Mouse (Mus musculus) ovary, postnatal 14 days (tissue): ENCODE results near the gene Dusp14.

Source experiments
- DNase-seq: peaks from one replicate; pipeline ENCODE4 v3.0.0; 2022; ENCODE audit warnings: low spot score

Gene Dusp14

GRCm38 (mm10) chr11:84069034-84069370 is at the start of gene Dusp14:
Gene Dusp14, minus strand, starts transcription at chr11:84069261.
- no peak for DNase-seq

GRCm38 (mm10) chr11:84117431-84117830 is 48.4 kb upstream of the Dusp14 start:
- DNase-seq, result no peak

- DNase-seq, result no peak
Measured at GRCm38 (mm10) chr11:84116221-84116620, 47.2 kb upstream of the Dusp14 start.

- DNase-seq, result no peak
Measured at GRCm38 (mm10) chr11:84115646-84116045, 46.6 kb upstream of the Dusp14 start.

- DNase-seq, result no peak
Measured at GRCm38 (mm10) chr11:84113623-84114022, 44.6 kb upstream of the Dusp14 start.

- no peak for DNase-seq
Measured at GRCm38 (mm10) chr11:84107137-84107536, 38.1 kb upstream of the Dusp14 start.

GRCm38 (mm10) chr11:84104036-84104435 is 35.0 kb upstream of the Dusp14 start:
- DNase-seq, result no peak

GRCm38 (mm10) chr11:84101182-84101581 is 32.1 kb upstream of the Dusp14 start:
- DNase-seq, result no peak

- no peak for DNase-seq
Measured at GRCm38 (mm10) chr11:84097251-84097998, 28.4 kb upstream of the Dusp14 start.

GRCm38 (mm10) chr11:84095084-84095483 is 26.0 kb upstream of the Dusp14 start:
- no peak for DNase-seq

- DNase-seq, result no peak
Measured at GRCm38 (mm10) chr11:84090572-84090971, 21.5 kb upstream of the Dusp14 start.

- DNase-seq, result no peak
Measured at GRCm38 (mm10) chr11:84081901-84082300, 12.8 kb upstream of the Dusp14 start.

- no peak for DNase-seq
Measured at GRCm38 (mm10) chr11:84080327-84080726, 11.3 kb upstream of the Dusp14 start.

- no peak for DNase-seq
Measured at GRCm38 (mm10) chr11:84079887-84080286, 10.8 kb upstream of the Dusp14 start.

- no peak for DNase-seq
Measured at GRCm38 (mm10) chr11:84079361-84079760, 10.3 kb upstream of the Dusp14 start.

- no peak for DNase-seq
Measured at GRCm38 (mm10) chr11:84078601-84079000, 9.5 kb upstream of the Dusp14 start.

GRCm38 (mm10) chr11:84077008-84077407 is 7.9 kb upstream of the Dusp14 start:
- no peak for DNase-seq

GRCm38 (mm10) chr11:84073816-84074764 is 5.0 kb upstream of the Dusp14 start:
- DNase-seq, result no peak

GRCm38 (mm10) chr11:84072904-84073651 is 4.0 kb upstream of the Dusp14 start:
- no peak for DNase-seq

GRCm38 (mm10) chr11:84068191-84069033 is 649 bp downstream of the Dusp14 start:
- peak; percentile 22 for DNase-seq

- no peak for DNase-seq
Measured at GRCm38 (mm10) chr11:84067720-84068190, 1.3 kb downstream of the Dusp14 start.
